Mouse (Mus musculus): ENCODE data around the gene Pex26. TPM values are rescaled to one million over a fixed set of nuclear protein-coding genes. Genes with fewer than 3 reads are reported as not detected.

The Pex26 gene
- total RNA-seq, 4 experiments from 2014 or later: 2.7 to 3.9 (median 3.5) TPM

- no peak for DNase-seq (ENCODE audit: low spot score in 2 of 2)
Observed at GRCm38 (mm10) chr6:121162616-121163015, 20.9 kb upstream of the Pex26 start.

- DNase-seq (ENCODE audit: low spot score in 2 of 2): no peak
Observed at GRCm38 (mm10) chr6:121166098-121166552, 17.3 kb upstream of the Pex26 start.

GRCm38 (mm10) chr6:121167381-121167975 lies 16.0 kb upstream of the Pex26 start:
- DNase-seq (ENCODE audit: low spot score in 2 of 2): no peak

DNA sequence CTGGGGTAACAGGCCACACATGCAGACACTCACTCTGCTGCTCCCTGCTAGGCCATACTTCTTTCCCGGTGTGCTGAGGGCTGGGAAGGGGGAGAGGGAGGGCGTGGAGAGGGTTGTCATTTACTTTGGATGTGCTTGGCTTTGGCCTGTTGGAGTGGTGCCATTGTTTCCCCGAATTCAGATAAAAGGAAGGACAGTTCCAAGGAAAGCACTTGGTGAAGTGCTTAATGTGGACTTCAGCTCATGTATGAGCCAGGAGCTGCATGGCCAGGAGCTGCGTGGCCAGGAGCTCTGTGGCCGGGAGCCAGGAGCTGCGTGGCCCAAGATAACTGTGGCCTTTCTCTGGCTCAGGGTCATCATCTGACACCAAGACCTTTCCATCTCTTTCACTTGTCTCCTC lies 12.4 kb upstream of the Pex26 start:
- DNase-seq (ENCODE audit: low spot score in 2 of 2): peak; percentile 43 to 77

- no peak for DNase-seq (ENCODE audit: low spot score in 2 of 2)
Observed at GRCm38 (mm10) chr6:121173471-121173870, 10.0 kb upstream of the Pex26 start.

- DNase-seq (ENCODE audit: low spot score in 2 of 2): no peak
Observed at GRCm38 (mm10) chr6:121174761-121175160, 8.7 kb upstream of the Pex26 start.

DNA sequence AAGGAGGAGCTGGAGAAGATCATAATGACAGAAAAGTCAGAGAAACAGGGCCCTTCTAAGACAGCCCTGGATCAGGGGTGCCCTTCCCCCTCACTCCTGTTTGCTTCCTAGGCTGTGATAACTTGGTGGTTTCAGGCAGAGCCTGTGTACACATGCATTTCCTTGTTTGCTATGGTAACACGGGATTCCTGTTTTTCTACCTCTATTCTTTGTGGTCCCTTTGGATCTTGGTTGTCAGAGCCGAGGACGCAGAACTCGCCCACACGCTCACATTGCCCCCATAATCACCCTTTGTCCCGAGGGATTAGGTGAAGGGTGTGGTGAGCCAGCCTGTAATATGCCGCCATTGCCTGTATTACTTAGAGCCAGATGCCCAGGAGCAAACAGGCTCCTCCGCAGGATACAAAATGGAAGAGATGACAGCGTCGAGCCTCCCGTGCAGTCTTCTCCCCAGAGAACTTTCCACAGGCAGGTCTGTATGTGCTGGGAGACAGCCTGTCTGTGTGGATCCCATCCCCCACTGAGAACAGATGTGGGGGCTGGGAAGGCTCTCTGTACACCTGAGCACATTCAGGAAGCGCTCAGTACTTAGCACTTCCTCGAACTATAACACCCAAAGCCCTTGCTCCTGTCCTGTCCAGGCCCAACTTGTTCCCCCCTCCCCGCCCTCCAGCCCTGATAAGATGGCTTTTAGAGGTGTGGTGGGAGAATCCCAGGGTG lies 7.3 kb upstream of the Pex26 start:
- no peak for DNase-seq (ENCODE audit: low spot score in 2 of 2)

DNA sequence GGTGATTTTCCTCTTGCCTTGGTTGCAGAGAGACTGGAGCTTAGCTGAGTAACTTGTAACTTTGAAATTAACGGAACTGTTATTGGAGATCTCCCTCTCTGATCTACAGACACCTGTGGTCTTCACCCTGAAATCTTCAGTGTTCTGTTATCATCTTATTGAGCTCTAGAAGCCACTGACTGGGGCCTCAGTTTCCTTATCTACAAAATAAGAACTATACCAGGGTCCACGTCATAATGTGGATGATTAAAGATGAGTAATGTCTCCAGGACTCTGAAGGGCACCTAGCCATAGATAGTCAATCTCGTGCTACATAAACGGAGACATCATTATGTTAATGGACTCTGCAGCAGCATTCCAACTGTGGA lies 6.8 kb upstream of the Pex26 start:
- DNase-seq (ENCODE audit: low spot score in 2 of 2): no peak

GRCm38 (mm10) chr6:121177118-121177708 lies 6.3 kb upstream of the Pex26 start:
- no peak for DNase-seq (ENCODE audit: low spot score in 2 of 2)

- DNase-seq (ENCODE audit: low spot score in 2 of 2): no peak
Observed at GRCm38 (mm10) chr6:121178700-121179358, 4.6 kb upstream of the Pex26 start.

- DNase-seq (ENCODE audit: low spot score in 2 of 2): no peak
Observed at GRCm38 (mm10) chr6:121179846-121180245, 3.6 kb upstream of the Pex26 start.

DNA sequence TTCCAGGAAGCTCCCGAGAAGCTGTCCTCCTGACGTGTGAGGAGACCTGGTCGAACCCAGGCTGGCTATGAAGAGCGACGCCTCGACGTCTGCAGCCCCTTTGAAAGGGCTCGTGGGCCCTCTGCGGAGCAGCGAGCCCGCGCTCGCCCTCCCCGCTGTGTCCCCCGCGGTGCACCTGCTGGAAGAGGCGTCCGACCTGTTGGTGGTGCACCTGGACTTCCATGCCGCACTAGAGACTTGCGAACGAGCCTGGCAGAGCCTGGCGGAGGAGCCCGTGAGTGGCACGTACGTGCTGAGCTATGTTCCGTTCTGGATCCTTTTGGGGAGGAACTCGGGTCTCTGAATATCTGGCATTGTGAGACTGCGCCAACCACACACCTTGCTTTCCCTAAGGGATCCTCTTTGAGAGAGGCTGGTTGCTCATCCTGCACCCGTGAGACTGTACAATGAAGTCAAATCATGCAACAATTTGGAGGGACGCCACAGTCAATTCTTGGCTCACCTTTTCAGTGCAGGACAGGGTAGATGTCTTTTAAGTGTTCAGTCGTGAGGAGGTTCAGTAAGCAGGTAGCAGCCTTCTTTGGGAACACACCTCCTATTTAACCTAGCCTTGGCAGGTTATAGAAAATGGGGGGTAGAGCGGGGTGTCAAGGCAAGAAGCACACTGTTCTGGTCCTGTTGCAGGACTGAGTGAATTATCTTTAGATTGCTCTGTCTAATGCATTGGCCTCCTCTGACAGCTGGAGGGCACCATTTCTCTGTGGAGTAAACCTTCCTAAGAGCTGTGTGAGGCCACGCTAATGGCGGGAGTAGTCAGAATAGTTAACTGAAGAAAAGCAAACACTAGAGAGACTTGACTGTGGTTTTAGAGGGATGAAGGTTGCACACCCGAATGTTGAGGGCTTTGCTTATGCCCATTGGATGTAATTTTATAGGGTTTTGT lies 1.0 kb downstream of the Pex26 start:
- DNase-seq (ENCODE audit: low spot score in 2 of 2): no peak

- no peak for DNase-seq (ENCODE audit: low spot score in 2 of 2)
Observed at GRCm38 (mm10) chr6:121185232-121185631, 1.8 kb downstream of the Pex26 start.

GRCm38 (mm10) chr6:121191261-121192009 lies 8.0 kb downstream of the Pex26 start:
- no peak for DNase-seq (ENCODE audit: low spot score in 2 of 2)

DNA sequence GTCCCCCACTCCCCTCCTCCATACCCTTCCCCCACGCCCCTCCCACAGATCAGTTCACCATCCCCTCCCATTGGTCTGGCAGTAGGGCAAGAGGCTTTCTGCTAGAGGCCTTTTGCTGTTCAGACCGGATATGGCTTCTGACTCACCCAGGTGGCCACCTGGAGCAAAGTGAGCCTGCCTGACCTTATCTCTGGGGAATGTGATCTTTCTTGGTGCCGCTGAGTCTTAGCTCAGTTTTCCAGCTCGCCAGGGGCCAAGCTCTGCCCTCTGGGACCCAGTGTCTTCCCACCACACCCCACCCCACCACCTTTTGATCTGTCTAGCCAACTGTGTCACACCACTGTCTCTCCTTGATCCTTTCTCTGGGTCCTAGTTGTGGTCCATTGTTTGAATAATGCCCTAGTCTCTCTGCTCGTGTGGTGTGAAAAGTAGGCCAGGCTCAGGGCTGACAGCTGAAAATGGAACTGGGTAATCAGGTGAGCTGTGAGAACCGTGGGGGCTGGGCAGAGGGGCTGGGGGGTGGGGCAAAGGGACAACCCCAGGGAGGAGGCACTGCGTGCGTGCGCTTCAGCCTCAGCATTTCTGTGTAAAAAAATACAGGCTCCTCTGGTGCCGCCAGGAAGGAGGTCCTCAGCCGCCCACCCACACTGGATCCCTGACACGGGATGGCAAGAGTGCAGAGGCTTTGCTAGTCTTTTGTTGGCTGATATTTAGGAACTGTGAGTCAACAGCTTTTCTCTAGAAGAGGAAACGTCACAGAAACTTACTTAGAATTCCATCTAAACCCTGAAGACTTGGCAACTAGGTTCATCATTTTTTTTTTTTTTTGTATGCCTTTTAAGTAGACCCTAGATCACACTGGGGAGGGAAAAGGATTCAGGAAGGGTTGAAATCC lies 10.8 kb downstream of the Pex26 start:
- no peak for DNase-seq (ENCODE audit: low spot score in 2 of 2)

GRCm38 (mm10) chr6:121194956-121195731 lies 11.7 kb downstream of the Pex26 start:
- DNase-seq (ENCODE audit: low spot score in 2 of 2): no peak

DNA sequence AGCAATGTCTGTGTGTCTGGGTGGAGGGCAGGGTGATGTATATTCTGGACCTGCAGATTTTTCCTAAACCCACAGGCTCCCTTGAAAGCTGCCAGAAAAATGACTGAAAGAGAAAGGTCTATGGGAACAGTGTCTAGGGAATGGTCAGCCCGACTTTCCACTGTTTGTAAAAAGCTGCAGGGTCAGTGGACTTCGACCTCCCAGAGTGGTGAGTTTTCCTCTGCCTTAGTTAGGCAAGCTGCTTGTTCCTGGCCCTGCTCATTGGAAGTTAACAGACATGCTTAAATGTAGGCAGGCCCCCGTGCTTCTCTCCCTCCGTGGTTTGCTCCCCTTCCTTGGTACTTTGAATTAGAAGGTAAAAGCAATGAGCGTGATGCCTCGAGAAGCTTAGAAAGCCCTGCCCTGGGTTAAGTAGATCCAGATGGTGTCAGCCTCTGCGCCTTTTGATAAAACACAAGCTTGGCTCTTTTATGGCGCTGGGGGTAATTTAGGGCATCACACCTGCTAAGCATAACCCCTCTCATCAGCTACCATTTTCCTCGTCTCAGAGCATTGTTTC lies 14.4 kb downstream of the Pex26 start:
- DNase-seq (ENCODE audit: low spot score in 2 of 2): no peak

GRCm38 (mm10) chr6:121200458-121200857 lies 17.0 kb downstream of the Pex26 start:
- no peak for DNase-seq (ENCODE audit: low spot score in 2 of 2)
